Comparison of ENCODE assay signal across 11 mouse cellular contexts in genomic region chr5:38275771-38276170, GRCm38 (mm10). TPM values are rescaled to one million over a fixed set of nuclear protein-coding genes. Genes with fewer than 3 reads are reported as not detected.
DNase-seq lines count a peak whose midpoint lies in the region; ATAC-seq and TF ChIP-seq lines count a peak whose summit lies in the region.
"Had no signal": no experiment of that assay in that cellular context is flagged by ENCODE, and none has a peak within 500 bp of the region (broad histone marks: within the 10 kb centered on the region; RNA-seq: fewer than 3 reads in every experiment).

TSS of gene Otop1 (plus strand) at chr5:38275972.

- H3K9me3 ChIP-seq in intestine, embryonic 15.5 days: no peaks in the 10 kb centered on the region
- no peaks in the 10 kb centered on the region for H3K9me3 ChIP-seq in intestine, postnatal 0 days (ENCODE audit: control insufficient read depth)
- no peaks in the 10 kb centered on the region for H3K9me3 ChIP-seq in embryonic facial prominence, embryonic 11.5 days (replicated peaks; ENCODE audit: control insufficient read depth, low read length)
- H3K9me3 ChIP-seq in hindbrain, embryonic 16.5 days (ENCODE audit: control insufficient read depth, low read length): no peaks in the 10 kb centered on the region
- no peaks in the 10 kb centered on the region for H3K9me3 ChIP-seq in neural tube, embryonic 15.5 days (replicated peaks)

- no peak for DNase-seq in embryonic facial prominence, embryonic 11.5 days (ENCODE audit: low spot score)
- no peak for DNase-seq in layer of hippocampus, postnatal 25 days (ENCODE audit: extremely low spot score in 1 of 2, low spot score in 1 of 2)
- no peak for DNase-seq in embryo, embryonic 10 days (ENCODE audit: low spot score)
- no peak for DNase-seq in cerebellum, adult 9-10 months
- DNase-seq: kidney, adult 2 months had no signal

- peaks cover 11% of the 10 kb centered on the region for H3K4me1 ChIP-seq in intestine, embryonic 15.5 days (replicated peaks)
- H3K4me1 ChIP-seq in intestine, postnatal 0 days (replicated peaks; ENCODE audit: control insufficient read depth, insufficient read depth, low read length): no peaks in the 10 kb centered on the region
- H3K4me1 ChIP-seq in embryonic facial prominence, embryonic 11.5 days (ENCODE audit: control insufficient read depth, insufficient read depth, low read length): peaks cover 11% of the 10 kb centered on the region
- H3K4me1 ChIP-seq in hindbrain, embryonic 16.5 days (ENCODE audit: control insufficient read depth, insufficient read depth, low read depth, low read length): peaks cover 12% of the 10 kb centered on the region
- H3K4me1 ChIP-seq in neural tube, embryonic 15.5 days: peaks cover 22% of the 10 kb centered on the region

- H3K4me3 ChIP-seq in intestine, embryonic 15.5 days (replicated peaks): no peak within 1 kb of the TSS; the same call in 1 of the 2 replicates
- no peak within 1 kb of the TSS for H3K4me3 ChIP-seq in intestine, postnatal 0 days (ENCODE audit: low read depth, low read length)
- H3K4me3 ChIP-seq in embryonic facial prominence, embryonic 11.5 days (ENCODE audit: low read depth, low read length): peak within 1 kb of the TSS; percentile 27
- peak within 1 kb of the TSS; percentile 14 for H3K4me3 ChIP-seq in hindbrain, embryonic 16.5 days (ENCODE audit: low read length)
- H3K4me3 ChIP-seq in neural tube, embryonic 15.5 days (replicated peaks): peak within 1 kb of the TSS; percentile 39
- H3K4me3 ChIP-seq: erythroblast, embryonic 14.5 days had no signal

- H3K9ac ChIP-seq in intestine, embryonic 15.5 days: no peak within 1 kb of the TSS
- no peak within 1 kb of the TSS for H3K9ac ChIP-seq in intestine, postnatal 0 days (ENCODE audit: low read depth, low read length)
- H3K9ac ChIP-seq in embryonic facial prominence, embryonic 11.5 days (replicated peaks; ENCODE audit: low read length): 0 out of 2 replicates have a peak within 1 kb of the TSS, but pooled peaks have one; percentile 8
- 0 out of 2 replicates have a peak within 1 kb of the TSS, but pooled peaks have one; percentile 5 for H3K9ac ChIP-seq in hindbrain, embryonic 16.5 days (ENCODE audit: low read depth, low read length)
- H3K9ac ChIP-seq in neural tube, embryonic 15.5 days (replicated peaks): no peak within 1 kb of the TSS

- no peak for TF ChIP-seq CTCF in intestine, postnatal 0 days (IDR thresholded peaks at IDR 0.05; ENCODE audit: low read depth)

- WGBS in intestine, embryonic 15.5 days: 6% methylated on average over 4 of the region's 4 CpGs
- WGBS in intestine, postnatal 0 days: 12% methylated on average over 4 of the region's 4 CpGs
- WGBS in embryonic facial prominence, embryonic 11.5 days: 4% methylated on average over 4 of the region's 4 CpGs
- 0% methylated on average over 4 of the region's 4 CpGs for WGBS in hindbrain, embryonic 16.5 days
- 5% methylated on average over 4 of the region's 4 CpGs for WGBS in neural tube, embryonic 15.5 days

- H3K27me3 ChIP-seq in intestine, embryonic 15.5 days (replicated peaks): peaks cover 53% of the 10 kb centered on the region
- peaks cover 41% of the 10 kb centered on the region for H3K27me3 ChIP-seq in intestine, postnatal 0 days (replicated peaks; ENCODE audit: control insufficient read depth, insufficient read depth, low read length)
- H3K27me3 ChIP-seq in embryonic facial prominence, embryonic 11.5 days (ENCODE audit: control insufficient read depth, insufficient read depth, low read length): peaks cover 37% of the 10 kb centered on the region
- peaks cover 49% of the 10 kb centered on the region for H3K27me3 ChIP-seq in hindbrain, embryonic 16.5 days (replicated peaks; ENCODE audit: control insufficient read depth, insufficient read depth, low read length)
- peaks cover 72% of the 10 kb centered on the region for H3K27me3 ChIP-seq in neural tube, embryonic 15.5 days (replicated peaks)

- no peak for ATAC-seq in intestine, embryonic 15.5 days
- ATAC-seq in intestine, postnatal 0 days: no peak
- no peak for ATAC-seq in embryonic facial prominence, embryonic 11.5 days (replicated peaks; ENCODE audit: insufficient number of reproducible peaks, low FRiP score, low TSS enrichment, low read depth)
- no peak for ATAC-seq in hindbrain, embryonic 16.5 days
- no peak for ATAC-seq in neural tube, embryonic 15.5 days (ENCODE audit: low FRiP score)

- peak within 1 kb of the TSS; percentile 53 for H3K4me2 ChIP-seq in intestine, embryonic 15.5 days (replicated peaks)
- H3K4me2 ChIP-seq in intestine, postnatal 0 days (replicated peaks; ENCODE audit: low read depth): no peak within 1 kb of the TSS
- peak within 1 kb of the TSS; percentile 51; the same call in 1 of the 2 replicates for H3K4me2 ChIP-seq in embryonic facial prominence, embryonic 11.5 days (ENCODE audit: low read depth, low read length)
- H3K4me2 ChIP-seq in hindbrain, embryonic 16.5 days (ENCODE audit: low read length): peak within 1 kb of the TSS; percentile 52
- peak within 1 kb of the TSS; percentile 66 for H3K4me2 ChIP-seq in neural tube, embryonic 15.5 days

- H3K36me3 ChIP-seq in intestine, embryonic 15.5 days: peaks cover 5% of the 10 kb centered on the region; the same call in 1 of the 2 replicates
- H3K36me3 ChIP-seq in intestine, postnatal 0 days (ENCODE audit: control insufficient read depth, insufficient read depth): peaks cover 11% of the 10 kb centered on the region; the same call in 1 of the 2 replicates
- no peaks in the 10 kb centered on the region for H3K36me3 ChIP-seq in embryonic facial prominence, embryonic 11.5 days (replicated peaks; ENCODE audit: control insufficient read depth, insufficient read depth, low read depth, low read length)
- H3K36me3 ChIP-seq in hindbrain, embryonic 16.5 days (ENCODE audit: control insufficient read depth, insufficient read depth, low read length): peaks cover 9% of the 10 kb centered on the region; the same call in 1 of the 2 replicates
- peaks cover 10% of the 10 kb centered on the region; the same call in 1 of the 2 replicates for H3K36me3 ChIP-seq in neural tube, embryonic 15.5 days

- no peak within 1 kb of the TSS for H3K27ac ChIP-seq in intestine, embryonic 15.5 days
- no peak within 1 kb of the TSS for H3K27ac ChIP-seq in intestine, postnatal 0 days (ENCODE audit: low read depth, low read length)
- H3K27ac ChIP-seq in embryonic facial prominence, embryonic 11.5 days (replicated peaks; ENCODE audit: low read depth, low read length): no peak within 1 kb of the TSS
- no peak within 1 kb of the TSS for H3K27ac ChIP-seq in hindbrain, embryonic 16.5 days (ENCODE audit: low read depth, low read length)
- H3K27ac ChIP-seq in neural tube, embryonic 15.5 days (replicated peaks): no peak within 1 kb of the TSS

RNA-seq across cellular contexts. Expression of gene Otop1, which starts in this region (rescaled TPM):
- not detected in 2 replicates for polyA plus RNA-seq in intestine, embryonic 15.5 days (2015; fragmentation: Nextera tagmentation; extraction: Ambion mirVana)
- polyA plus RNA-seq in intestine, postnatal 0 days (2015; fragmentation: Nextera tagmentation; extraction: Ambion mirVana): not detected in 2 replicates
- 0.13 and 0.21 TPM in 2 replicates for polyA plus RNA-seq in embryonic facial prominence, embryonic 11.5 days (2014; fragmentation: Nextera tagmentation; extraction: Ambion mirVana)
- polyA plus RNA-seq in hindbrain, embryonic 16.5 days (2015; fragmentation: Nextera tagmentation; extraction: Ambion mirVana): 0.07 TPM in 1 of 2 replicates, not detected in the other
- 0.05 TPM in 1 of 2 replicates, not detected in the other for polyA plus RNA-seq in neural tube, embryonic 15.5 days (2015; fragmentation: Nextera tagmentation; extraction: Ambion mirVana)
- total RNA-seq in layer of hippocampus, postnatal 25 days (2021): not detected
- total RNA-seq: left cerebral cortex, postnatal 36 days had no signal
- polyA plus RNA-seq: erythroblast, embryonic 14.5 days had no signal

Comparison
In these comparisons a context has a peak if more than half of its experiments do, and no peak if none do; other contexts are left out.
1. H3K4me3 ChIP-seq: peak in embryonic facial prominence, embryonic 11.5 days (single experiment), hindbrain, embryonic 16.5 days (single experiment) and neural tube, embryonic 15.5 days (single experiment); none in intestine, embryonic 15.5 days (single experiment) and intestine, postnatal 0 days (single experiment).
2. H3K9ac ChIP-seq: peak in embryonic facial prominence, embryonic 11.5 days (single experiment) and hindbrain, embryonic 16.5 days (single experiment); none in intestine, embryonic 15.5 days (single experiment), intestine, postnatal 0 days (single experiment) and neural tube, embryonic 15.5 days (single experiment).